Mouse (Mus musculus) kidney, adult 2 months (tissue): ENCODE results near the gene App.

Source experiments
- CTCF ChIP-seq: fragments of 200-500 bp; conservative IDR thresholded peaks from 2 replicates; pipeline ENCODE4 v1.5.1; 2011; ENCODE audit warnings: low read depth, mild to moderate bottlenecking, control low read depth, low read length, moderate library complexity, mixed read lengths; ENCODE audit not compliant: insufficient read depth, insufficient read length
- POLR2A ChIP-seq: fragments of 200-500 bp; IDR thresholded peaks from one replicate; pipeline ENCODE4 v1.6.1; 2011; ENCODE audit warnings: low read depth, low read length, control low read depth

GRCm38 (mm10) chr16:85030810-85031209 lies 142.8 kb downstream of the App start:
- TF ChIP-seq CTCF (no peak), POLR2A (no peak)
